In the genomic region with DNA sequence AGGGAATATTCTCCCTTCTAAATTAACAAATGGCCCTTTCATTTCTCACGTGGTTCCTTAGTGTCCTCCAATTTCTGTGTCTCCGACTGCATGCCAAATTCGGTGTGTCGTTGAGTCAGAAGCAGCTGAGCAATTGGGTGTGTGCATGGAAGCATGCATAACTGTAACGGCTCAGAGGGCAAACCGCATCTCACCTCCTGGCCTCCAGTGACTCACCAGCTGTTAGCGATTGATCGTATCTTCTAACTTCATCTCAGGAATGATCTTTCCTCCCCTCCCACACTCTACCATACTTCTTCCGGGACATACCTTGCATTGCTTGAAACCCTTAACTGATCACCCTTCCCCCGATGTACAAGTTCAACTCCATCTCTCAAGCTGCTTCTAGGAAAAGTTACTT, we compare ENCODE assay signal across 19 mouse cellular contexts.
DNase-seq lines count a peak whose midpoint lies in the region; ATAC-seq and TF ChIP-seq lines count a peak whose summit lies in the region.
"Had no signal": no experiment of that assay in that cellular context is flagged by ENCODE, and none has a peak within 500 bp of the region (broad histone marks: within the 10 kb centered on the region; RNA-seq: fewer than 3 reads in every experiment).

No protein-coding gene starts in this region.

- TF ChIP-seq CTCF in C2C12 (IDR thresholded peaks at IDR 0.05; ENCODE audit: control insufficient read depth, insufficient read depth, insufficient read length) (no peak), Patski (IDR thresholded peaks at IDR 0.05) (no peak)

- H3K79me2 ChIP-seq in C2C12 (ENCODE audit: control insufficient read depth, insufficient read depth) = no peaks in the 10 kb centered on the region

- DNase-seq in urinary bladder, postnatal 14 days (ENCODE audit: low spot score) = peak; percentile 69
- DNase-seq in urinary bladder, postnatal 4 days (ENCODE audit: low spot score in 2 of 2) = no peak
- peak; percentile 70 for DNase-seq in Patski (ENCODE audit: low read depth, low spot score)
- peak; percentile 24 to 34 for DNase-seq in natural killer cell, adult 2 months (ENCODE audit: low spot score in 2 of 2)
- no peak for DNase-seq in ovary, postnatal 10 days (ENCODE audit: low spot score)
- DNase-seq in thymus, adult 18-20 months = no peak
- DNase-seq: cerebellum, adult 2 months; gastrocnemius, postnatal 14 days; kidney, adult 18-20 months; layer of hippocampus, postnatal 36 days; right cerebral cortex, postnatal 25 days had no signal

- CTCF ChIA-PET in Patski (lab: Charles Lee) = interaction anchor here (1.0 to 4.7 kb wide), 5 partner anchors 12 to 132 kb away, joined by 3 to 21 read pairs (median 4); no protein-coding TSS in a partner anchor

- H3K36me3 ChIP-seq in C2C12 (ENCODE audit: control insufficient read depth, insufficient read depth) = no peaks in the 10 kb centered on the region
- H3K36me3 ChIP-seq: embryonic facial prominence, embryonic 10.5 days; heart, embryonic 15.5 days; limb, embryonic 15.5 days; neural tube, embryonic 13.5 days had no signal

- in situ Hi-C loops in Patski (cut with MboI; ENCODE audit: low pct_unique_long_range_greater_than_20kb) = no loop called here

- no peak overlapping the region for H3K4me3 ChIP-seq in C2C12 (ENCODE audit: insufficient read depth, poor library complexity, severe bottlenecking)
- H3K4me3 ChIP-seq: embryonic facial prominence, embryonic 10.5 days; forebrain, embryonic 13.5 days; heart, embryonic 15.5 days; layer of hippocampus, adult 2 months; limb, embryonic 15.5 days; neural tube, embryonic 13.5 days had no signal

- H3K79me3 ChIP-seq in C2C12 (ENCODE audit: low read depth) = no peaks in the 10 kb centered on the region

- H3K27me3 ChIP-seq in C2C12 (ENCODE audit: control insufficient read depth, insufficient read depth, insufficient read length) (no peaks in the 10 kb centered on the region), Patski (no peaks in the 10 kb centered on the region)
- H3K27me3 ChIP-seq: forebrain, embryonic 13.5 days; heart, embryonic 15.5 days; limb, embryonic 15.5 days; neural tube, embryonic 13.5 days had no signal

- ATAC-seq in Patski = peak; percentile 95
- ATAC-seq: hindbrain, embryonic 16.5 days had no signal

- H3ac ChIP-seq in C2C12 (ENCODE audit: control insufficient read depth, insufficient read length, low read depth) = no peak overlapping the region

- POLR2A ChIA-PET in Patski (lab: Charles Lee) = interaction anchor here (1.3 kb wide), 1 partner anchor 13 kb away, joined by 3 read pairs; no protein-coding TSS in a partner anchor

TF ChIP-seq in C2C12, 6 proteins besides CTCF, POLR2A, EP300 and RAD21:
- TF ChIP-seq FOSL1 (IDR thresholded peaks at IDR 0.05; ENCODE audit: insufficient read depth, low read length, poor library complexity, severe bottlenecking) (peak; percentile 15), MAX (IDR thresholded peaks at IDR 0.05) (no peak), MYOD1 (IDR thresholded peaks at IDR 0.05; ENCODE audit: control insufficient read depth, insufficient read length, low read depth) (peak; percentile 74), USF1 (IDR thresholded peaks at IDR 0.05; ENCODE audit: low read depth) (no peak)
TF ChIP-seq in C2C12: peak in this region for 2.

Comparison
In these comparisons a context has a peak if more than half of its experiments do, and no peak if none do; other contexts are left out.
1. DNase-seq: peak in urinary bladder, postnatal 14 days (single experiment), Patski (single experiment) and natural killer cell, adult 2 months (2 of 2); none in urinary bladder, postnatal 4 days (0 of 2), ovary, postnatal 10 days (single experiment) and thymus, adult 18-20 months (0 of 2).